ENCODE assay signal across 15 mouse cellular contexts in genomic region chr16:24153943-24154342, GRCm38 (mm10).
DNase-seq lines count a peak whose midpoint lies in the region; ATAC-seq and TF ChIP-seq lines count a peak whose summit lies in the region.
"Had no signal": no experiment of that assay in that cellular context is flagged by ENCODE, and none has a peak within 500 bp of the region (broad histone marks: within the 10 kb centered on the region; RNA-seq: fewer than 3 reads in every experiment).

No protein-coding gene starts in this region.

- peak; percentile 19 for DNase-seq in heart, adult 11 months
- no peak for DNase-seq in heart, adult 9 months (ENCODE audit: low spot score in 2 of 2)
- DNase-seq in embryo, embryonic 11.5 days (ENCODE audit: low read depth, low spot score): peak; percentile 19
- DNase-seq in limb, embryonic 14.5 days (ENCODE audit: low spot score): peak; percentile 54
- peak; percentile 46 to 59 for DNase-seq in thymus, postnatal 36 days
- DNase-seq in adrenal gland, postnatal 36 days: no peak
- DNase-seq in heart, postnatal 14 days: no peak
- no peak for DNase-seq in hindbrain, embryonic 14.5 days (ENCODE audit: low spot score)
- DNase-seq: cerebellum, adult 11 months; heart, adult 18-20 months; heart, postnatal 4 days; kidney, adult 18-20 months had no signal

- peaks cover 4% of the 10 kb centered on the region; the same call in 1 of the 2 replicates for H3K4me1 ChIP-seq in limb, embryonic 14.5 days (ENCODE audit: control insufficient read depth, insufficient read depth, low read length)
- no peaks in the 10 kb centered on the region for H3K4me1 ChIP-seq in hindbrain, embryonic 14.5 days (replicated peaks; ENCODE audit: control insufficient read depth, insufficient read depth, low read length)
- H3K4me1 ChIP-seq: midbrain, embryonic 13.5 days had no signal

- no peak overlapping the region for H3K4me3 ChIP-seq in limb, embryonic 14.5 days (replicated peaks; ENCODE audit: low read length)
- no peak overlapping the region for H3K4me3 ChIP-seq in hindbrain, embryonic 14.5 days (replicated peaks; ENCODE audit: low read length)
- H3K4me3 ChIP-seq: lung, embryonic 15.5 days; midbrain, embryonic 13.5 days had no signal

- H3K9ac ChIP-seq in limb, embryonic 14.5 days (ENCODE audit: low read depth, low read length, severe bottlenecking): no peak overlapping the region
- no peak overlapping the region for H3K9ac ChIP-seq in hindbrain, embryonic 14.5 days
- H3K9ac ChIP-seq: lung, embryonic 15.5 days; midbrain, embryonic 13.5 days had no signal

- 10% methylated on average over 1 of the region's 1 CpGs for WGBS in limb, embryonic 14.5 days
- 62% methylated on average over 1 of the region's 1 CpGs for WGBS in hindbrain, embryonic 14.5 days

- H3K27ac ChIP-seq in limb, embryonic 14.5 days (replicated peaks; ENCODE audit: low read depth, low read length): peak overlapping the region; percentile 52; the same call in 1 of the 2 replicates
- H3K27ac ChIP-seq in hindbrain, embryonic 14.5 days: no peak overlapping the region
- H3K27ac ChIP-seq: lung, embryonic 15.5 days; midbrain, embryonic 13.5 days had no signal

- peak; percentile 60; the same call in 1 of the 2 replicates for ATAC-seq in limb, embryonic 14.5 days (ENCODE audit: low FRiP score, low read depth)
- ATAC-seq in hindbrain, embryonic 14.5 days (ENCODE audit: low FRiP score): no peak
- ATAC-seq: midbrain, embryonic 13.5 days; Patski had no signal

- intact Hi-C loops in heart, postnatal 14 days (cut with DNase I): no loop called here

- no peak for TF ChIP-seq POLR2A in limb, embryonic 14.5 days (IDR thresholded peaks at IDR 0.05; ENCODE audit: borderline replicate concordance, extremely low read depth, insufficient read depth, insufficient read length)

- H3K4me2 ChIP-seq in limb, embryonic 14.5 days (replicated peaks; ENCODE audit: low read depth, low read length, severe bottlenecking): no peak overlapping the region
- no peak overlapping the region for H3K4me2 ChIP-seq in hindbrain, embryonic 14.5 days (replicated peaks)
- H3K4me2 ChIP-seq: lung, embryonic 15.5 days; midbrain, embryonic 13.5 days had no signal

- no peaks in the 10 kb centered on the region for H3K9me3 ChIP-seq in limb, embryonic 14.5 days (ENCODE audit: control insufficient read depth, low read length)
- no peaks in the 10 kb centered on the region for H3K9me3 ChIP-seq in hindbrain, embryonic 14.5 days (ENCODE audit: control insufficient read depth, low read length)
- H3K9me3 ChIP-seq: lung, embryonic 15.5 days; midbrain, embryonic 13.5 days had no signal

- H3K27me3 ChIP-seq in limb, embryonic 14.5 days (ENCODE audit: control insufficient read depth, insufficient read depth, low read length): no peaks in the 10 kb centered on the region
- no peaks in the 10 kb centered on the region for H3K27me3 ChIP-seq in hindbrain, embryonic 14.5 days (ENCODE audit: control insufficient read depth, insufficient read depth, low read length)
- H3K27me3 ChIP-seq: lung, embryonic 15.5 days; midbrain, embryonic 13.5 days; Patski had no signal

- H3K36me3 ChIP-seq in limb, embryonic 14.5 days (ENCODE audit: control insufficient read depth, insufficient read depth, low read length): no peaks in the 10 kb centered on the region
- no peaks in the 10 kb centered on the region for H3K36me3 ChIP-seq in hindbrain, embryonic 14.5 days (replicated peaks; ENCODE audit: control insufficient read depth, insufficient read depth)
- H3K36me3 ChIP-seq: lung, embryonic 15.5 days; midbrain, embryonic 13.5 days had no signal

Comparison
In these comparisons a context has a peak if more than half of its experiments do, and no peak if none do; other contexts are left out.
1. DNase-seq: peak in heart, adult 11 months (single experiment), embryo, embryonic 11.5 days (single experiment), limb, embryonic 14.5 days (single experiment) and thymus, postnatal 36 days (2 of 2); none in heart, adult 9 months (0 of 2), adrenal gland, postnatal 36 days (0 of 2), heart, postnatal 14 days (0 of 2) and hindbrain, embryonic 14.5 days (single experiment).